Mouse (Mus musculus) midbrain, postnatal 0 days (tissue): Measurements from ENCODE around the gene Tesk2. TPM values are rescaled to one million over a fixed set of nuclear protein-coding genes. Genes with fewer than 3 reads are reported as not detected.

Experiments
- ATAC-seq: fragments of 200-750 bp; cut with Nextera tagmentation; 2 replicates; pipeline ENCODE4 v1.8.0; 2017; ENCODE audit warnings: moderate number of reproducible peaks, mild to moderate bottlenecking, moderate TSS enrichment, moderate library complexity; ENCODE audit not compliant: low FRiP score
- DNase-seq: peaks from one replicate; pipeline ENCODE4 v3.0.0-alpha.2; 2015; ENCODE audit warnings: low spot score
- H3K27ac ChIP-seq: fragments of 300-500 bp; sonication (generic); 2 replicates; pipeline ENCODE4 v1.5.1; 2014; ENCODE audit warnings: low read depth, mild to moderate bottlenecking, low read length, mixed read lengths
- H3K27me3 ChIP-seq: fragments of 300-500 bp; sonication (generic); 2 replicates; pipeline ENCODE4 v1.6.1; 2014; ENCODE audit warnings: low read length, control low read depth, mixed read lengths; ENCODE audit not compliant: insufficient read depth
- H3K36me3 ChIP-seq: fragments of 300-500 bp; sonication (generic); 2 replicates; pipeline ENCODE4 v1.6.1; 2014; ENCODE audit warnings: low read length, control low read depth, mixed read lengths; ENCODE audit not compliant: insufficient read depth
- H3K4me1 ChIP-seq: fragments of 300-500 bp; sonication (generic); 2 replicates; pipeline ENCODE4 v1.6.1; 2014; ENCODE audit warnings: mild to moderate bottlenecking, control low read depth, antibody characterized with exemption, low read length, mixed read lengths; ENCODE audit not compliant: insufficient read depth
- H3K4me2 ChIP-seq: fragments of 300-500 bp; sonication (generic); 2 replicates; pipeline ENCODE4 v1.6.1; 2014; ENCODE audit warnings: low read depth, mild to moderate bottlenecking, low read length, mixed read lengths; ENCODE audit not compliant: poor library complexity, severe bottlenecking
- H3K4me3 ChIP-seq: fragments of 300-500 bp; sonication (generic); 2 replicates; pipeline ENCODE4 v1.5.1; 2014; ENCODE audit warnings: low read depth, mild to moderate bottlenecking, low read length, moderate library complexity
- H3K9ac ChIP-seq: fragments of 300-500 bp; sonication (generic); replicated peaks from 2 replicates; pipeline ENCODE4 v1.6.1; 2014; ENCODE audit warnings: mild to moderate bottlenecking, low read length, moderate library complexity, mixed read lengths; ENCODE audit not compliant: poor library complexity, severe bottlenecking
- H3K9me3 ChIP-seq: fragments of 300-500 bp; sonication (generic); 2 replicates; pipeline ENCODE4 v1.6.1; 2016; ENCODE audit warnings: low read length, control low read depth
- CTCF ChIP-seq: IDR thresholded peaks from 2 replicates; pipeline ENCODE4 v1.5.1; 2016; ENCODE audit warnings: antibody characterized with exemption, mild to moderate bottlenecking
- WGBS: fragments of 180-500 bp; shearing (Covaris S2); extraction: QIAGEN DNeasy Blood & Tissue Kit; methylation state at CpG from one replicate; pipeline ENCODE4 v1.1.7; 2014; 5-methylcytosine and 5-hydroxymethylcytosine counted together
- polyA plus RNA-seq: library from polyadenylated mRNA; unstranded; fragments of >200 nt; fragmentation: Nextera tagmentation; extraction: Ambion mirVana; gene quantifications from 2 replicates; pipeline ENCODE4 v1.2.1, GENCODE M21; 2015
- total RNA-seq: library from RNA; depleted of rRNA; stranded (reverse); fragments of >200 nt; gene quantifications from 2 replicates; pipeline ENCODE4 v1.2.3, GENCODE M21; 2014

Tesk2 gene
- total and polyA plus RNA-seq, 2 experiments from 2014 or later = 0.77 to 1.6 TPM

GRCm38 (mm10) chr4:116725444-116725843, 4.7 kb downstream of the Tesk2 start:
- Histone ChIP-seq H3K4me2 (no peak overlapping the region), H3K4me1 (no peaks in the 10 kb centered on the region), H3K4me3 (no peak overlapping the region), H3K9ac (no peak overlapping the region), H3K27me3 (no peaks in the 10 kb centered on the region), H3K9me3 (no peaks in the 10 kb centered on the region), H3K36me3 (no peaks in the 10 kb centered on the region), H3K27ac (no peak overlapping the region)
- no peak for TF ChIP-seq CTCF
- no peak for ATAC-seq
- WGBS = 89% methylated on average over 5 of the region's 5 CpGs
- DNase-seq = no peak

GRCm38 (mm10) chr4:116727401-116727800, 6.7 kb downstream of the Tesk2 start:
- 85% methylated on average over 3 of the region's 3 CpGs for WGBS
- no peaks in the 10 kb centered on the region for H3K4me1 ChIP-seq
- H3K27me3 ChIP-seq = no peaks in the 10 kb centered on the region
- no peak overlapping the region for H3K27ac ChIP-seq
- H3K9ac ChIP-seq = no peak overlapping the region
- no peak overlapping the region for H3K4me2 ChIP-seq
- no peak overlapping the region for H3K4me3 ChIP-seq
- H3K9me3 ChIP-seq = no peaks in the 10 kb centered on the region
- DNase-seq (no peak), ATAC-seq (no peak)
- no peak for TF ChIP-seq CTCF
- no peaks in the 10 kb centered on the region for H3K36me3 ChIP-seq

- no peaks in the 10 kb centered on the region for H3K27me3 ChIP-seq
- H3K27ac ChIP-seq = no peak overlapping the region
- H3K36me3 ChIP-seq = no peaks in the 10 kb centered on the region
- TF ChIP-seq CTCF = no peak
- 94% methylated on average over 3 of the region's 3 CpGs for WGBS
- H3K9me3 ChIP-seq = no peaks in the 10 kb centered on the region
- H3K4me2 ChIP-seq = no peak overlapping the region
- DNase-seq (no peak), ATAC-seq (no peak)
- H3K4me3 ChIP-seq = no peak overlapping the region
- no peaks in the 10 kb centered on the region for H3K4me1 ChIP-seq
- H3K9ac ChIP-seq = no peak overlapping the region
These were observed 8.8 kb downstream of the Tesk2 start for GRCm38 (mm10) chr4:116729532-116729931.

- H3K4me1 ChIP-seq = no peaks in the 10 kb centered on the region
- no peak overlapping the region for H3K4me2 ChIP-seq
- H3K9ac ChIP-seq = no peak overlapping the region
- H3K9me3 ChIP-seq = no peaks in the 10 kb centered on the region
- ATAC-seq = no peak
- no peaks in the 10 kb centered on the region for H3K27me3 ChIP-seq
- TF ChIP-seq CTCF = no peak
- DNase-seq = no peak
- no peak overlapping the region for H3K4me3 ChIP-seq
- H3K27ac ChIP-seq = no peak overlapping the region
- H3K36me3 ChIP-seq = no peaks in the 10 kb centered on the region
- 85% methylated on average over 9 of the region's 9 CpGs for WGBS
These were observed 10.3 kb downstream of the Tesk2 start for GRCm38 (mm10) chr4:116731077-116731476.

GRCm38 (mm10) chr4:116732355-116732754, 11.6 kb downstream of the Tesk2 start:
- Histone ChIP-seq H3K4me2 (no peak overlapping the region), H3K4me1 (no peaks in the 10 kb centered on the region), H3K4me3 (no peak overlapping the region), H3K9me3 (no peaks in the 10 kb centered on the region), H3K9ac (no peak overlapping the region), H3K27ac (no peak overlapping the region), H3K36me3 (no peaks in the 10 kb centered on the region), H3K27me3 (no peaks in the 10 kb centered on the region)
- DNase-seq = no peak
- 82% methylated on average over 5 of the region's 5 CpGs for WGBS
- TF ChIP-seq CTCF = no peak
- no peak for ATAC-seq

- WGBS = 96% methylated on average over 2 of the region's 2 CpGs
- DNase-seq (no peak), ATAC-seq (no peak)
- no peaks in the 10 kb centered on the region for H3K4me1 ChIP-seq
- no peak overlapping the region for H3K4me3 ChIP-seq
- H3K27me3 ChIP-seq = no peaks in the 10 kb centered on the region
- no peak overlapping the region for H3K9ac ChIP-seq
- no peaks in the 10 kb centered on the region for H3K9me3 ChIP-seq
- H3K36me3 ChIP-seq = no peaks in the 10 kb centered on the region
- no peak for TF ChIP-seq CTCF
- H3K27ac ChIP-seq = no peak overlapping the region
- no peak overlapping the region for H3K4me2 ChIP-seq
These were observed 14.2 kb downstream of the Tesk2 start for GRCm38 (mm10) chr4:116734996-116735395.
